Mouse (Mus musculus) liver, embryonic 14.5 days (tissue): Measurements from ENCODE around the gene Ldah.

ENCODE experiments used
- CTCF ChIP-seq: IDR thresholded peaks from 2 replicates; pipeline ENCODE4 v1.5.1; 2016; ENCODE audit warnings: antibody characterized with exemption, low read depth, control low read depth
- EP300 ChIP-seq: IDR thresholded peaks from 2 replicates; pipeline ENCODE4 v1.6.1; 2016; ENCODE audit warnings: antibody characterized with exemption, low read depth

DNA sequence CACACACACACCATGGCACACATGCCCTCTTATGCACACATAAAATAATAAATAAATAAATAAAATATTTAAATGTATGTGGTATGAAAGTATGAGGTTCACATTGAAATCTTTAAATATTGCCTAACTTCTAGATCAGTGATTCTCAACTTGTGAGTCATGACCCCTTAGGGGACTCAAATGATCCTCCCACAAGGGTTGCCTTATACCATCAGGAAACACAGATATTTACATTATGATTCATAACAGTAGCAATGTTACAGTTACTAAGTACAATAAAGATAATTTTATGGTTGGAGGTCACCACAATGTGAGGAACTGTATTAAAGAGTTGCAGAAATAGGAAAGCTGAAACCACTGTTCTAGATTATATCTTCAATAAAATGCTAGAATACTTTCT is 26.2 kb upstream of the Ldah start:
- TF ChIP-seq CTCF (no peak), EP300 (no peak)
